Mouse (Mus musculus) MEL (cell line): ENCODE results near the gene Slc18a2. TPM values are rescaled to one million over a fixed set of nuclear protein-coding genes. Genes with fewer than 3 reads are reported as not detected.

Experiments used
- DNase-seq: peaks from one replicate; pipeline ENCODE4 v3.0.0; 2011; ENCODE audit warnings: low read depth, low spot score
- H3K27ac ChIP-seq: 2 replicates; pipeline ENCODE4 v1.5.1; 2012; ENCODE audit warnings: low read depth, mild to moderate bottlenecking, control low read depth, low read length, moderate library complexity; ENCODE audit not compliant: control insufficient read depth
- H3K27me3 ChIP-seq, 2 experiments: fragments of 150-350 bp in 1 of 2; sonication (generic) in 1 of 2; 2 replicates each; pipeline ENCODE4 v1.6.1; 2012; ENCODE audit warnings: low read length in 2 of 2, mild to moderate bottlenecking in 2 of 2, improper control_type of control experiment in 1 of 2, moderate library complexity in 1 of 2; ENCODE audit not compliant: insufficient read depth in 2 of 2, control insufficient read depth in 1 of 2
- H3K36me3 ChIP-seq, 2 experiments: 2 replicates each; pipeline ENCODE4 v1.6.1; 2012 to 2014; ENCODE audit warnings: low read length in 2 of 2, improper control_type of control experiment in 1 of 2, inconsistent platforms in 1 of 2, mild to moderate bottlenecking in 1 of 2; ENCODE audit not compliant: insufficient read depth in 2 of 2, control insufficient read depth in 1 of 2
- H3K4me1 ChIP-seq, 2 experiments: fragments of 150-350 bp in 1 of 2; sonication (generic) in 1 of 2; 2 replicates each; pipeline ENCODE4 v1.6.1; 2012; ENCODE audit warnings: low read length in 2 of 2, improper control_type of control experiment in 1 of 2, mild to moderate bottlenecking in 1 of 2; ENCODE audit not compliant: insufficient read depth in 2 of 2, control insufficient read depth in 1 of 2
- H3K4me3 ChIP-seq, 2 experiments: fragments of 150-350 bp in 1 of 2; sonication (generic) in 1 of 2; 2 replicates each; pipeline ENCODE4 v1.5.1; 2012; ENCODE audit warnings: low read depth in 2 of 2, low read length in 2 of 2, mild to moderate bottlenecking in 2 of 2, moderate library complexity in 2 of 2, control low read depth in 1 of 2, improper control_type of control experiment in 1 of 2; ENCODE audit not compliant: control insufficient read depth in 1 of 2, insufficient read depth in 1 of 2
- H3K79me2 ChIP-seq: 2 replicates; pipeline ENCODE4 v1.6.1; 2012; ENCODE audit warnings: mild to moderate bottlenecking, low read length, moderate library complexity; ENCODE audit not compliant: control insufficient read depth, poor library complexity, insufficient read depth
- H3K9ac ChIP-seq: 2 replicates; pipeline ENCODE4 v1.6.1; 2012; ENCODE audit warnings: low read depth, mild to moderate bottlenecking, control low read depth, low read length, moderate library complexity; ENCODE audit not compliant: control insufficient read depth, poor library complexity, severe bottlenecking
- H3K9me3 ChIP-seq: fragments of 150-350 bp; sonication (generic); replicated peaks from 2 replicates; pipeline ENCODE4 v1.6.1; 2012; ENCODE audit warnings: mild to moderate bottlenecking, low read length, improper control_type of control experiment, moderate library complexity; ENCODE audit not compliant: insufficient read depth
- CHD1 ChIP-seq: IDR thresholded peaks from 2 replicates; pipeline ENCODE4 v1.6.1; 2012; ENCODE audit warnings: low read depth, mild to moderate bottlenecking, inconsistent platforms, low read length, improper control_type of control experiment
- CHD2 ChIP-seq: IDR thresholded peaks from 2 replicates; pipeline ENCODE4 v1.6.1; 2011; ENCODE audit warnings: low read length, improper control_type of control experiment
- CTCF ChIP-seq, 3 experiments: IDR thresholded peaks in 2 of 3; conservative IDR thresholded peaks in 1 of 3; 2 replicates each; pipeline ENCODE4 v1.5.1; 2011 to 2012; ENCODE audit warnings: low read length in 3 of 3, low read depth in 2 of 3, mild to moderate bottlenecking in 2 of 3, improper control_type of control experiment in 1 of 3, inconsistent platforms in 1 of 3, mixed read lengths in 1 of 3, moderate library complexity in 1 of 3; ENCODE audit not compliant: control insufficient read depth in 1 of 3, insufficient read depth in 1 of 3, poor library complexity in 1 of 3, severe bottlenecking in 1 of 3
- E2F4 ChIP-seq: IDR thresholded peaks from 2 replicates; pipeline ENCODE4 v1.6.1; 2011; ENCODE audit warnings: low read depth, low read length, improper control_type of control experiment, borderline replicate concordance
- ELF1 ChIP-seq: IDR thresholded peaks from 2 replicates; pipeline ENCODE4 v1.6.1; 2014; ENCODE audit warnings: low read depth, mild to moderate bottlenecking, inconsistent platforms, low read length, improper control_type of control experiment, moderate library complexity
- EP300 ChIP-seq, 2 experiments: IDR thresholded peaks; 2 replicates each; pipeline ENCODE4 v1.6.1; 2011; ENCODE audit warnings: improper control_type of control experiment in 2 of 2, low read length in 2 of 2, low read depth in 1 of 2, mild to moderate bottlenecking in 1 of 2
- ETS1 ChIP-seq: IDR thresholded peaks from 2 replicates; pipeline ENCODE4 v1.6.1; 2012; ENCODE audit warnings: low read depth, mild to moderate bottlenecking, inconsistent platforms, low read length, improper control_type of control experiment, moderate library complexity
- GATA1 ChIP-seq: IDR thresholded peaks from 2 replicates; pipeline ENCODE4 v1.6.1; 2011; ENCODE audit warnings: low read depth, low read length, improper control_type of control experiment
- HCFC1 ChIP-seq: IDR thresholded peaks from 2 replicates; pipeline ENCODE4 v1.6.1; 2012; ENCODE audit warnings: low read depth, mild to moderate bottlenecking, inconsistent platforms, low read length, improper control_type of control experiment, moderate library complexity
- JUND ChIP-seq: IDR thresholded peaks from 2 replicates; pipeline ENCODE4 v1.6.1; 2011; ENCODE audit warnings: low read depth, mild to moderate bottlenecking, improper control_type of control experiment, low read length
- MAFK ChIP-seq: IDR thresholded peaks from 2 replicates; pipeline ENCODE4 v1.6.1; 2011; ENCODE audit warnings: low read depth, mild to moderate bottlenecking, low read length, improper control_type of control experiment, borderline replicate concordance
- MEF2A ChIP-seq: IDR thresholded peaks from 2 replicates; pipeline ENCODE4 v1.6.1; 2014; ENCODE audit warnings: low read depth, mild to moderate bottlenecking, inconsistent platforms, low read length, improper control_type of control experiment; ENCODE audit not compliant: poor library complexity, insufficient replicate concordance, severe bottlenecking; ENCODE audit errors: extremely low read depth
- MXI1 ChIP-seq: IDR thresholded peaks from 2 replicates; pipeline ENCODE4 v1.6.1; 2011; ENCODE audit warnings: mild to moderate bottlenecking, low read depth, low read length, improper control_type of control experiment
- MYB ChIP-seq: IDR thresholded peaks from 2 replicates; pipeline ENCODE4 v1.6.1; 2011; ENCODE audit warnings: mild to moderate bottlenecking, low read depth, low read length, improper control_type of control experiment
- MYC ChIP-seq: IDR thresholded peaks from 2 replicates; pipeline ENCODE4 v1.6.1; 2011; ENCODE audit warnings: low read depth, mild to moderate bottlenecking, low read length, improper control_type of control experiment, moderate library complexity
- NELFE ChIP-seq: IDR thresholded peaks from 2 replicates; pipeline ENCODE4 v1.6.1; 2011; ENCODE audit warnings: low read depth, low read length, improper control_type of control experiment
- NRF1 ChIP-seq: IDR thresholded peaks from 2 replicates; pipeline ENCODE4 v1.6.1; 2014; ENCODE audit warnings: low read depth, mild to moderate bottlenecking, inconsistent platforms, low read length, improper control_type of control experiment, moderate library complexity; ENCODE audit not compliant: poor library complexity, insufficient read depth, severe bottlenecking
- POLR2A ChIP-seq, 2 experiments: IDR thresholded peaks; 2 replicates each; pipeline ENCODE4 v1.6.1; 2011 to 2012; ENCODE audit warnings: low read length in 2 of 2, mild to moderate bottlenecking in 2 of 2, control low read depth in 1 of 2, improper control_type of control experiment in 1 of 2, low read depth in 1 of 2, moderate library complexity in 1 of 2; ENCODE audit not compliant: control insufficient read depth in 1 of 2, insufficient read depth in 1 of 2, poor library complexity in 1 of 2
- POLR2AphosphoS2 ChIP-seq: IDR thresholded peaks from 2 replicates; pipeline ENCODE4 v1.6.1; 2011; ENCODE audit warnings: low read length, improper control_type of control experiment
- POLR2AphosphoS5 ChIP-seq: IDR thresholded peaks from 2 replicates; pipeline ENCODE4 v1.6.1; 2012; ENCODE audit warnings: low read depth, borderline replicate concordance, mild to moderate bottlenecking, inconsistent platforms, low read length, moderate library complexity, mixed read lengths
- RAD21 ChIP-seq: IDR thresholded peaks from 2 replicates; pipeline ENCODE4 v1.6.1; 2011; ENCODE audit warnings: mild to moderate bottlenecking, low read depth, low read length, improper control_type of control experiment
- RCOR1 ChIP-seq: IDR thresholded peaks from 2 replicates; pipeline ENCODE4 v1.6.1; 2012; ENCODE audit warnings: low read depth, mild to moderate bottlenecking, inconsistent platforms, low read length, improper control_type of control experiment
- SIN3A ChIP-seq: IDR thresholded peaks from 2 replicates; pipeline ENCODE4 v1.6.1; 2012; ENCODE audit warnings: low read length, improper control_type of control experiment, inconsistent platforms
- TAL1 ChIP-seq: IDR thresholded peaks from 2 replicates; pipeline ENCODE4 v1.6.1; 2012; ENCODE audit warnings: mild to moderate bottlenecking, inconsistent platforms, low read length, moderate library complexity, mixed read lengths
- TBP ChIP-seq: IDR thresholded peaks from 2 replicates; pipeline ENCODE4 v1.8.0; 2011; ENCODE audit warnings: low read depth, low read length, improper control_type of control experiment
- TCF12 ChIP-seq: IDR thresholded peaks from 2 replicates; pipeline ENCODE4 v1.6.1; 2014; ENCODE audit warnings: low read depth, mild to moderate bottlenecking, inconsistent platforms, low read length, improper control_type of control experiment, moderate library complexity
- UBTF ChIP-seq: IDR thresholded peaks from 2 replicates; pipeline ENCODE4 v1.6.1; 2012; ENCODE audit warnings: low read depth, mild to moderate bottlenecking, inconsistent platforms, low read length, improper control_type of control experiment, moderate library complexity, borderline replicate concordance; ENCODE audit not compliant: insufficient read depth
- USF1 ChIP-seq: IDR thresholded peaks from 2 replicates; pipeline ENCODE4 v1.6.1; 2014; ENCODE audit warnings: low read depth, mild to moderate bottlenecking, inconsistent platforms, low read length, improper control_type of control experiment, moderate library complexity
- USF2 ChIP-seq, 2 experiments: IDR thresholded peaks; 2 replicates each; pipeline ENCODE4 v1.6.1; 2011 to 2012; ENCODE audit warnings: improper control_type of control experiment in 2 of 2, low read length in 2 of 2, borderline replicate concordance in 1 of 2, inconsistent platforms in 1 of 2, low read depth in 1 of 2, mild to moderate bottlenecking in 1 of 2; ENCODE audit not compliant: insufficient read depth in 1 of 2
- ZC3H11A ChIP-seq: IDR thresholded peaks from 2 replicates; pipeline ENCODE4 v1.6.1; 2012; ENCODE audit warnings: low read depth, mild to moderate bottlenecking, inconsistent platforms, low read length, improper control_type of control experiment
- ZKSCAN1 ChIP-seq: IDR thresholded peaks from 2 replicates; pipeline ENCODE4 v1.6.1; 2012; ENCODE audit warnings: low read depth, mild to moderate bottlenecking, inconsistent platforms, low read length, improper control_type of control experiment, moderate library complexity
- ZMIZ1 ChIP-seq: IDR thresholded peaks from 2 replicates; pipeline ENCODE4 v1.6.1; 2012; ENCODE audit warnings: low read depth, mild to moderate bottlenecking, inconsistent platforms, low read length, improper control_type of control experiment, moderate library complexity
- ZNF384 ChIP-seq: IDR thresholded peaks from 2 replicates; pipeline ENCODE4 v1.6.1; 2012; ENCODE audit warnings: low read depth, mild to moderate bottlenecking, inconsistent platforms, low read length, improper control_type of control experiment
- polyA plus RNA-seq, 2 experiments: library from polyadenylated mRNA; stranded (reverse) in 1 of 2; unstranded in 1 of 2; fragments of >175 nt in 1 of 2; fragments of >200 nt in 1 of 2; gene quantifications; 2 replicates each; pipeline versions ENCODE4 v1.2.1 to v1.2.4; 2012; ENCODE audit warnings: low replicate concordance in 2 of 2, low read depth in 1 of 2; ENCODE audit not compliant: insufficient read length in 2 of 2, insufficient read depth in 1 of 2, missing spikeins in 1 of 2
- total RNA-seq: library from RNA; depleted of rRNA; stranded (reverse); fragments of 300-350 nt; gene quantifications from 2 replicates; pipeline ENCODE4 v1.2.3, GENCODE M21; 2012

Gene Slc18a2
- total and polyA plus RNA-seq, 3 experiments = 1.5 to 4.2 TPM; not detected in 1

DNA sequence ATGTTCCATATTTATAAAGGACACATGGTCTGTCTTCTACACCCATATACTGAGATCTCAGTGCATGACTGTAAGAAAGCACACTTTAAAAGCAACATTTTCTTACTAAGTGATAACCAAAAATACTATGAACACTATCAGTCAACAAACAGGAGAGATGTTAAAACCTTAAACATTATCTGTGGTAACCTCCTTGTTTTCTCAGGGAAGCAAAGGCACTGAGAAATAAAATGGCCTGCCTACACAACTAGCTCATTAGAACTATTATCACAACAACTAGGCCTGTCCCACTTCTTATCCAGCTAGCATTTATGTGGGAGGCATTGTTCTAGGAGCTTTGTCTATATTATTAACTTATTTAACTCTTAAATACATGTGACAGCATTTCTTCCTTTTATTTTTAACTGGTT is 70.1 kb downstream of the Slc18a2 start (continued):
- no peak for TF ChIP-seq E2F4
- TF ChIP-seq POLR2A (IDR thresholded peaks at IDR 0.05; ENCODE audit: control insufficient read depth in 1 of 2, insufficient read depth in 1 of 2, low read depth in 1 of 2, low read length in 2 of 2, poor library complexity in 1 of 2) = no peak
- TF ChIP-seq RCOR1 = peak; percentile 90
- TF ChIP-seq MAFK = peak; percentile 82; the same call in 1 of the 2 replicates
- 0 out of 2 replicates have a peak, but pooled peaks have one; percentile 6 for TF ChIP-seq ZKSCAN1
- TF ChIP-seq HCFC1 = peak; percentile 64
- TF ChIP-seq CHD2 = no peak; the same call in 1 of the 2 replicates
- no peak for TF ChIP-seq ZC3H11A
- no peak for TF ChIP-seq JUND

DNA sequence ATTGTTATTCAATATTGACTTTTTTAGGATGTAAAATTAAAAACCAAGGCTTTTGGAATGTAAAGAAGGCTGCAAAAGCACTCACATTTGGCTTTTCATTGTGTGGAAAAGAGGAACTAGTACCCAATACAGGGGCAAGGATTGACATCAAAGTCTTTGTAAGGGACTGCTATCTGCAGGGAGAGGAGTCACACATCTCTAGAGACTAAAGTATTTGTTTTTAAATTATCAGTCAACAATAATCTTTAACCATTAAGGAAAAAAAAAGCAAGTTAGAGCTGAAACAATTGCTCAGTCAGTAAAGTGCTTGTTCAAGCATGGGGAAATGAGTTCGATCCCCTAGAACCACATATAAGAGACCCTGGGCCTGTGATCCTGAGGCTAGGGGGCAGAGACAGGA is 76.0 kb downstream of the Slc18a2 start:
- Histone ChIP-seq H3K4me3 (no peak overlapping the region), H3K79me2 (peaks cover 66% of the 10 kb centered on the region), H3K27ac (peak overlapping the region; percentile 94), H3K9me3 (no peaks in the 10 kb centered on the region), H3K36me3 (peaks cover 67 to 85% of the 10 kb centered on the region in 2 experiments), H3K4me1 (peaks cover 40 to 89% of the 10 kb centered on the region in 2 experiments), H3K27me3 (no peaks in the 10 kb centered on the region), H3K9ac (peak overlapping the region; percentile 3; the same call in 1 of the 2 replicates)
- peak; percentile 74 for DNase-seq
- TF ChIP-seq RCOR1 (peak; percentile 63), TBP (no peak), POLR2AphosphoS2 (no peak), CTCF (IDR thresholded peaks at IDR 0.05 in 2 of 3, conservative IDR thresholded peaks at IDR 0.05 in 1 of 3; ENCODE audit: control insufficient read depth in 1 of 3, insufficient read depth in 1 of 3, low read depth in 2 of 3, low read length in 3 of 3, poor library complexity in 1 of 3, severe bottlenecking in 1 of 3) (no peak), HCFC1 (0 out of 2 replicates have a peak, but pooled peaks have one; percentile 10), UBTF (no peak), EP300 (IDR thresholded peaks at IDR 0.05; ENCODE audit: low read depth in 1 of 2, low read length in 2 of 2) (peak; percentile 30 to 51; a peak in 2 of 4 replicates), RAD21 (no peak), POLR2AphosphoS5 (no peak), ZMIZ1 (0 out of 2 replicates have a peak, but pooled peaks have one; percentile 4), TAL1 (no peak), GATA1 (peak; percentile 57), MYC (no peak), MEF2A (no peak), USF2 (IDR thresholded peaks at IDR 0.05; ENCODE audit: borderline replicate concordance in 1 of 2, insufficient read depth in 1 of 2, low read depth in 1 of 2, low read length in 2 of 2) (no peak), MAFK (no peak), E2F4 (no peak), ETS1 (peak; percentile 55; the same call in 1 of the 2 replicates), SIN3A (peak; percentile 56; the same call in 1 of the 2 replicates), ELF1 (no peak), TCF12 (no peak), ZKSCAN1 (no peak), JUND (no peak), ZNF384 (peak; percentile 74), ZC3H11A (no peak), MXI1 (0 out of 2 replicates have a peak, but pooled peaks have one; percentile 38), CHD1 (no peak), USF1 (no peak), CHD2 (no peak), NRF1 (no peak), NELFE (no peak), MYB (no peak)
